Mouse (Mus musculus): ENCODE measurements around the gene Rfng.
A peak's percentile ranks its signal among the peaks of the same experiment; 100 is the strongest.
"Not testable (repeated sequence)": the region's sequence is repeated elsewhere in the genome, so short reads cannot be mapped to it uniquely, and the experiment has no call there.

Rfng gene

DNA sequence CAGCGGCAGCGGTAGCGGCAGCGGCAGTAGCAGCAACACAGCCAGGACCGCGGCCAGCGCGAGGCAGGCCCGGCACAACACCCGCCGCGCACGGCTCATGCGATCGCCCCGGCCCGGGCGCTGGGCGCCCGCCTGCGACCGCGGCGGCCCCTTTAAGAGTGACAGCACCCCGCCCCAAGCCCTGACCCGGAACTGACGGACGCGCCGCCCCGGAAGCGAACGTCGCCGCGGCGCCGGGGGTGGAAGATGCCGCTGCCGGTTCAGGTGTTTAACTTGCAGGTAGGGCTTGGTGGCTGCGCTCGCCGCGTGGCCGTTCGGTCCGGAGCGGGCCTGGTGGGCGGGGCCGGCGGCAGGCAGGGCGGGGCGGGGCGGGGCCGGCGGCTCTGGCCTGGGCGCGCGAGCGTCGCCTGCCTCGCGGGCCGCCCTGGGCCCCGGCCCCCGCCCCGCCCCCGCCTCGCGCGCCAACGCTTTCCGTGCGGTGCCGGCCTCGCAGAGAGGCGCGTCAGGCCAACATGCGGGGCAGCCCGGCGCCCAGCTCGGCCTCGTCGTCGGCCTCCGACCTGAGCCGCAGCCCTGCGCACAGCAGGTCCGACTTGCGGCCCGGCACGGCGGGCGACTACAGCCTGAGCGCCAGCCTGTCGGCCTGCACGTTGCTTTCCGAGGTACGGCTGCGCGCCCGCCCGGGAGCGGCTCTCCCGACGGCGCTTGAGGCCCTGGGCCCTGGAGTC is at the start of gene Rfng, which contains the start of gene Gps1:
TSS of gene Rfng (minus strand) at position 144 of the 728 bp plus-strand sequence.
TSS of gene Gps1 (plus strand) at position 209 of the 728 bp plus-strand sequence.
- peak; percentile 89 for DNase-seq

DNA sequence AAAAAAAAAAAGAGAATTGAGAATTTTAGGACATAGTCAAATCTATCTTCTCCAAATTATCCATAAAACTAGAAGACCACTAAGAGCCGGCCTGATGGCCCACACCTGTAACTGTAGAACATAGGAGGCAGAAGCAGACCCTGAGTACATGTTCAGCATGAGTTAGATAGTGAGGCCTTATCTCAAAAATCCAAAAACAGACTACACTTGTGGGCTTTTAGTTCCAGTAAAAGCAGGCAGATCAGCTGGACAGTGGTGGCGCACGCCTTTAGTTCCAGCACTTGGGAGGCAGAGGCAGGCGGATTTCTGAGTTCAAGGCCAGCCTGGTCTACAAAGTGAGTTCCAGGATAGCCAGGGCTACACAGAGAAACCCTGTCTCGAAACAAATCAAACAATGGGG is 49.0 kb upstream of the Rfng start:
- not testable (repeated sequence) for DNase-seq

- DNase-seq: no peak
These were observed 47.8 kb upstream of the Rfng start for GRCm38 (mm10) chr11:120831659-120832440.

DNA sequence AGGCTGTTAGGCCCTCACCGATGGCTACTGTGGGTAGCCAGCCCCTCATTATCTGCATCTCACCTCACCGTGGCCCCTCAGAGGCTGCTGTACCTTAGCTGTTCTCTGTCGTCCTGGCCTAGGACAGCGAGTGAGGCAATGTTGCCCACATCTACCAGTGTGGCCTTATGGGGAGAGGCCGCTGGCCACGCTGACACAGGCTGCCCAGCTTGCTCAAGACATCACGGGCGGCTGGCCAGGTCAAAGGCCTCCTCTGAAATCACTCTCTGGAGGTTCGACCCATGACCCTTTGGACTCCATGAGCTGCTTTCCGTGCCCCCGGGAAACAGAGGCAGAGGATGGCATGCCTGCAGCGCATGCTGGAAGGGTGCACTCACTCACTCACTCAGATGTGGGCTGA is 46.7 kb upstream of the Rfng start:
- no peak for DNase-seq

DNA sequence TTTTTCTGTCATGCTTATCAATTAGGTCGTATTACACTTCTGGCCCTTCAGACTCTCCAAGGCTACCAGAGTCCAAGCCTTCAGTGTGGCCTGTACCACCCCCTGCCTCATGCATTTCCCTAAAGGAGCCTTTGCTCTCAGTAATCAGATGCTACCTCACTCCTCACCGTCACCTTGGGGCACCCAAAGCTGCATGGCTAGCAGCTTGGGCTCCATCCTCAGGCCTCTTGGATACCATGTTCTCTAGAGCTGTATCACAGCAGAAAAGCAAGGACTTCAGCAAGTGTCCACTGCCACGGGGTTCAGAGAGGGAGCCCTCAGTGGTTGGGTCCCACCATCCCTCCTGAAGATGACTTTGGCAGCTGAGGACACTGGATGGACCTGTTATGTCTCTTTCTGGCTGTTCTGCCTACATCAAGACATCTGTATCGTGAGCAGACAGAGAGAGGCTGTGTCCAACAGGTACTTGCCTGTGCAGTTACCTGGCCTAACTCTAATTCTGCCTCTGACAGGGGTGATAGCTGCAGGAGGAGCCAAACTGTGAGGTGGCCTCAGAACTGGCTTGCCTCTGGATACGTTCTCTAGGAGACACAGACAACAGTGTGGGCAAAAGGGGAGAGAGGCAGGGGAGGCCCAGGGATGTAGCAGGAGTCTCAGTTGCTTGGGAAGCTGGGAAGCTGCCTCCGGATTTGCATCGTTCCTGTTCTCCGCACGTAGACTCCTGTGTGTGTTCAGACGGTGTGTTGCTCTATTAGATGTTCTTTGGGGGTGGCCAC is 45.9 kb upstream of the Rfng start:
- DNase-seq: no peak

- DNase-seq: no peak
These were observed 44.4 kb upstream of the Rfng start for GRCm38 (mm10) chr11:120828416-120828815.

- no peak for DNase-seq
These were observed 42.3 kb upstream of the Rfng start for GRCm38 (mm10) chr11:120826016-120826953.

- DNase-seq: peak; percentile 39
These were observed 41.4 kb upstream of the Rfng start for GRCm38 (mm10) chr11:120825289-120825863.

DNA sequence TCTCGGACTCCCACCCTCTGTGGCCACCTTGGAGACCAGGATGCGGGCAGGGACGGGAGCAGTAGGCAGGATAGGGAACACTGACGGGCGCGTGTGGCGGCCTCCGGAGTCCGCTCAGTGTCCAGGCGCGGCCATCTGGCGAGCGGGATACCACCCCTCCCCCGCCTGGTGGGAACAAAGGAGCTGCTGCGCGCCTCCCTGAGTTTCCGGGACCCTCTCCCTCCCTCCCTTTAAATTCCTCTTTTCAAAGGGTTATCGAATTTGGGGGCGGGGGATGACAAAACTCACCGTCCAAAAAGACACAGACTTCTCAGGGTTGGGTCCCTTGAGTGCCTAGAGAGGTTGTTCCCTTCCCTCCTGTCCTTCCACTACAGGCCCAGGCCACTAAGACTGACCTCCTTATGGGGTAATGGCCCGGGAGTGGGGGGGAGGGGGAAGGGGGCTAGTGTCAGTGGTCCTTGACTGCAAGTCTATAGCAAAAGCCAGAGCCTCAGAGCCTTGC is 40.8 kb upstream of the Rfng start:
- no peak for DNase-seq

- DNase-seq: peak; percentile 97
These were observed 40.2 kb upstream of the Rfng start, which contains the start of gene Fasn for GRCm38 (mm10) chr11:120823956-120824786. Gene Fasn (minus strand): TSS chr11:120824547.

DNA sequence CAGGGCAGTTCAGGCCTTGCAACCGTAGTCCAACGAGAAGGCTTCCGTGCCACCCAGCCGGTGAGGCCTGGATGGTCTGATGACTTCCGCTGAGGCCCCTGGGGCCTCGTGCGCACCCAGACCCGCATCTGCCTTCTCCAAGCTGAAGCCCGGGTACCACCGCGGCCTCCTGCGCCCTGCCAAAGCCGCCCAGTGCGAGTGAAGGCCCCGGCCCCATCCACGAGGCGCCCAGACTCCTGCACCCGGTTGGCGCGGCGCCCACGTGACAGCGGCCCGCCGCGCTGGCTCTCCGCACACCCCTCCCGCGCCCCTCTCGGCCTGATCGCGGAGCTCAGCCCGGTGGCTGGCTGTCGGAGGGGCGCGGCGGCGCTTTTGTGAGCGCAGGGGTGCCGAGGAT is 39.5 kb upstream of the Rfng start:
- DNase-seq: no peak

- peak; percentile 55 for DNase-seq
These were observed 39.0 kb upstream of the Rfng start for GRCm38 (mm10) chr11:120822831-120823550.

DNA sequence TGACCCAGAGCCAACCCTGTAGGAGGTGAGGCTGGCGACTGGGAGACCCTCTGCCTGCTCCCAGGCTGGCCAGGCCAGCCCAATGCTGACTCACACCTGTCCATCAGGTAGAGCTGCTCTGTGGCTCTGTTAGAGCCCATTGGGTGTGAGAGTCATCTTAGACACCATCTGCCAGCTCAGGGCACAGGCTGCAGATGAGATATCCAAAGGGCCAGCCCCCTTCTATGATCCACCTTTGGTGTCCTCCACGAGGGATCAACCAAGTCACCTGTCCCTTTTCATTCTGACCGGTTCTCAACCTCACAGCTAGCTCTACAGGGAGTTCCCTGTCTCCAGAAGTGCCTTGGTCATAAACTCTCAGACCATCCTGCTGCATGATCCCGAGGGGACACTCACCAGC is 38.3 kb upstream of the Rfng start:
- DNase-seq: no peak

GRCm38 (mm10) chr11:120821076-120821922 is 37.3 kb upstream of the Rfng start:
- DNase-seq: no peak

GRCm38 (mm10) chr11:120820546-120820945 is 36.5 kb upstream of the Rfng start:
- DNase-seq: no peak

DNA sequence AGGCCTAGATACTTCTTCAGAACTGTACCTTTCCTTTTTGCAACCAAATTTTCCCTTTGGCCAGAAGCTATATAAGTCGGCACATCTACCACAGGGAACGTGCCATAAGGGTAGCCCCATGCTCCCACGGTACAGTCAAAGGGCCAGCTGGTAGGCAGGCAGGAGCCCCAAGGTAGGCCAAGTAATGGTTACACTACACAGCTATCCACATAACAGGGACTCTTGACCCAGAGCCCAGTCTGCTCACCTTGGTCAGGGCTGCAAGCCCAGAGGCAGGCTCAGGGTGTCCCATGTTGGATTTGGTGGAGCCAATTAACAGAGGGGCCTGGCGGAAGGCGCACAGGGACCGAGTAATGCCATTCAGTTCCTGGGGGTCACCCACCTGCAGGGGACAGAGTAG is 35.5 kb upstream of the Rfng start:
- no peak for DNase-seq

DNA sequence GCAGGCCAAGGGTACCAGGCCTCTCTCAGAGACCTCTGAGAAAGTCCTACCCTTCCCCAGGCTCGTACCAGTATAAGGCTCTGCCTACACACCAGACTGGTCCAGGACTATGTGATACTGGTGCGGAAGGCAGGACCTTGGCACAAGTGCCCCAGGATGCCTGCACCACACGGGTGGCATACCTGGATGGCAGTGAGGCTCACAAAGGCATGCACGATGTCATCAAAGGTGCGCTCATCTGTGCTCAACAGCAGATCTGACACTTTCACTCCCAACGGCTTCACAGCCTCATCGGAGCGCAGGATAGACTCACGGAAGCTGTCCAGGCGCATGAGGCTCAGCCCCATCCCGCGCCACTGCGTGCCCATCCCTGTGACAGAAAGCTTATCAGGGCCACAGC is 34.2 kb upstream of the Rfng start:
- no peak for DNase-seq

GRCm38 (mm10) chr11:120817358-120817757 is 33.4 kb upstream of the Rfng start:
- no peak for DNase-seq

DNA sequence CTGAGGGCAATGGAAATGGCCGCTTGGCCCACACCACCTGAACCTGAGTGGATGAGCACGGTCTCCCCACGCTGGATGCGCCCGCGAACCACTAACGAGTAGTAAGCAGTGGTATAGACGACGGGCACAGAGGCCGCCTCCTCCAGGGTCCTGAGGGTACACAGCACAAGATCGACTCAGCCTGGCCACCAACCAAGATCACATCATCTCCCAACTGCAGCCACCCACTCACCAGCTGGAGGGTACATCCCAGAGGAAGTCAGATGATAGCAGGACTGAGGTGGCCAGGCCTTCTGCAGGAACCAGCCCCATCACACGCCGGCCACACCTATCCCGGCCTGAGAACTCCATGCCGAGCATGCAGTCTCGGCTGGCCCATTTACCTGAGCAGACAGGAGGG is 28.1 kb upstream of the Rfng start:
- DNase-seq: no peak
